Mouse (Mus musculus) left cerebral cortex, adult 6 months (tissue): ENCODE measurements around the gene Mrpl58. TPM values are rescaled to one million over a fixed set of nuclear protein-coding genes. Genes with fewer than 3 reads are reported as not detected.

Experiments used
- long read RNA-seq, 2 experiments: library from polyadenylated mRNA; unstranded; transcript quantifications; one replicate each; pipeline ENCODE4 v2.0.0; 2019 to 2020
- polyA plus RNA-seq: library from polyadenylated mRNA; unstranded; fragments of <200 nt; fragmentation: Nextera tagmentation; gene quantifications from 2 replicates; pipeline ENCODE4 v1.2.3, GENCODE M21; 2021

The Mrpl58 gene
- 211 and 277 TPM in 2 replicates for polyA plus RNA-seq
- long read RNA-seq, experiment 1, transcript Mrpl58-202 (6 exons, 749 nt), result minor isoform, 10 of 93 reads
- long read RNA-seq, experiment 1, transcript Mrpl58-209 (6 exons, 2,596 nt), result major isoform, 60 of 93 reads
- long read RNA-seq, experiment 1, partial matches to known transcripts, result 1 of 93 reads
- long read RNA-seq, experiment 1, other reads (novel, unspliced or antisense), result 21 of 93 reads
- long read RNA-seq, experiment 2, transcript Mrpl58-202 (6 exons, 749 nt), result minor isoform, 24 of 143 reads
- long read RNA-seq, experiment 2, transcript Mrpl58-209 (6 exons, 2,596 nt), result major isoform, 96 of 143 reads
- long read RNA-seq, experiment 2, partial matches to known transcripts, result 6 of 143 reads
- long read RNA-seq, experiment 2, other reads (novel, unspliced or antisense), result 11 of 143 reads

GRCm38 (mm10) chr11:115403338-115404124 is at the start of gene Mrpl58:
Gene Mrpl58, plus strand, starts transcription at chr11:115403752.

GRCm38 (mm10) chr11:115367395-115367944 is 36.1 kb upstream of the Mrpl58 start, which contains the start of gene Hid1:
Gene Hid1, minus strand, starts transcription at chr11:115367756.

GRCm38 (mm10) chr11:115381743-115382539 is 21.6 kb upstream of the Mrpl58 start, which contains the start of gene Cdr2l:
Gene Cdr2l, plus strand, starts transcription at chr11:115381916.

GRCm38 (mm10) chr11:115419531-115420237 is 16.1 kb downstream of the Mrpl58 start, which contains the start of the genes Atp5h and Kctd2:
Gene Atp5h, minus strand, starts transcription at chr11:115419962.
Gene Kctd2, plus strand, starts transcription at chr11:115420128.

GRCm38 (mm10) chr11:115439906-115440595 is 36.5 kb downstream of the Mrpl58 start, which contains the start of gene Trim80:
Gene Trim80, plus strand, starts transcription at chr11:115440545.

Other genes starting within 250 kb of the Mrpl58 start
- 21.7 and 21.9 TPM in 2 replicates for gene Slc9a3r1, start 240.4 kb upstream of the Mrpl58 start, polyA plus RNA-seq
- gene Tmem104, start 216.3 kb upstream of the Mrpl58 start, polyA plus RNA-seq, result 13.6 and 21.7 TPM in 2 replicates
- gene Nat9, start 215.9 kb upstream of the Mrpl58 start, polyA plus RNA-seq, result 47.6 and 49.6 TPM in 2 replicates
- 2.8 and 6.7 TPM in 2 replicates for gene Grin2c, start 136.5 kb upstream of the Mrpl58 start, polyA plus RNA-seq
- gene Fdxr, start 126.7 kb upstream of the Mrpl58 start, polyA plus RNA-seq, result 7.4 and 8.5 TPM in 2 replicates
- 2.0 and 2.5 TPM in 2 replicates for gene Fads6, start 106.1 kb upstream of the Mrpl58 start, polyA plus RNA-seq
- gene Otop2, start 96.6 kb upstream of the Mrpl58 start, polyA plus RNA-seq, result 1.2 and 2.5 TPM in 2 replicates
- gene Ush1g, start 81.7 kb upstream of the Mrpl58 start, polyA plus RNA-seq, result 0.27 and 0.36 TPM in 2 replicates
- gene Otop3, start 69.0 kb upstream of the Mrpl58 start, polyA plus RNA-seq, result 0.15 and 0.21 TPM in 2 replicates
- gene Hid1, start 36.0 kb upstream of the Mrpl58 start, polyA plus RNA-seq, result 58.1 and 64.1 TPM in 2 replicates
- gene Cdr2l, start 21.8 kb upstream of the Mrpl58 start, polyA plus RNA-seq, result 6.6 and 13.2 TPM in 2 replicates
- 1,610 and 1,643 TPM in 2 replicates for gene Atp5h, start 16.2 kb downstream of the Mrpl58 start, polyA plus RNA-seq
- gene Kctd2, start 16.4 kb downstream of the Mrpl58 start, polyA plus RNA-seq, result 8.4 and 9.6 TPM in 2 replicates
- not detected in 2 replicates for gene Trim80, start 36.8 kb downstream of the Mrpl58 start, polyA plus RNA-seq
- 0.15 and 0.38 TPM in 2 replicates for gene Slc16a5, start 58.7 kb downstream of the Mrpl58 start, polyA plus RNA-seq
- gene Armc7, start 71.9 kb downstream of the Mrpl58 start, polyA plus RNA-seq, result 8.7 and 8.9 TPM in 2 replicates
- gene Nt5c, start 88.1 kb downstream of the Mrpl58 start, polyA plus RNA-seq, result 122 and 134 TPM in 2 replicates
- gene Jpt1, start 110.6 kb downstream of the Mrpl58 start, polyA plus RNA-seq, result 221 and 286 TPM in 2 replicates
- gene Sumo2, start 132.5 kb downstream of the Mrpl58 start, polyA plus RNA-seq, result 614 and 680 TPM in 2 replicates
- gene Nup85, start 160.7 kb downstream of the Mrpl58 start, polyA plus RNA-seq, result 24.0 and 25.4 TPM in 2 replicates
- 52.9 and 69.6 TPM in 2 replicates for gene Mrps7, start 200.2 kb downstream of the Mrpl58 start, polyA plus RNA-seq
- gene Gga3, start 200.3 kb downstream of the Mrpl58 start, polyA plus RNA-seq, result 5.6 and 19.8 TPM in 2 replicates
- gene Mif4gd, start 209.2 kb downstream of the Mrpl58 start, polyA plus RNA-seq, result 21.1 and 23.1 TPM in 2 replicates
- 42.4 and 49.2 TPM in 2 replicates for gene Slc25a19, start 224.5 kb downstream of the Mrpl58 start, polyA plus RNA-seq